Mouse (Mus musculus) kidney, postnatal 14 days (tissue): ENCODE data around the gene Vstm2l.

Experiments used
- DNase-seq: peaks from one replicate; pipeline ENCODE4 v3.0.0; 2022; ENCODE audit warnings: mixed read lengths

Vstm2l gene

DNA sequence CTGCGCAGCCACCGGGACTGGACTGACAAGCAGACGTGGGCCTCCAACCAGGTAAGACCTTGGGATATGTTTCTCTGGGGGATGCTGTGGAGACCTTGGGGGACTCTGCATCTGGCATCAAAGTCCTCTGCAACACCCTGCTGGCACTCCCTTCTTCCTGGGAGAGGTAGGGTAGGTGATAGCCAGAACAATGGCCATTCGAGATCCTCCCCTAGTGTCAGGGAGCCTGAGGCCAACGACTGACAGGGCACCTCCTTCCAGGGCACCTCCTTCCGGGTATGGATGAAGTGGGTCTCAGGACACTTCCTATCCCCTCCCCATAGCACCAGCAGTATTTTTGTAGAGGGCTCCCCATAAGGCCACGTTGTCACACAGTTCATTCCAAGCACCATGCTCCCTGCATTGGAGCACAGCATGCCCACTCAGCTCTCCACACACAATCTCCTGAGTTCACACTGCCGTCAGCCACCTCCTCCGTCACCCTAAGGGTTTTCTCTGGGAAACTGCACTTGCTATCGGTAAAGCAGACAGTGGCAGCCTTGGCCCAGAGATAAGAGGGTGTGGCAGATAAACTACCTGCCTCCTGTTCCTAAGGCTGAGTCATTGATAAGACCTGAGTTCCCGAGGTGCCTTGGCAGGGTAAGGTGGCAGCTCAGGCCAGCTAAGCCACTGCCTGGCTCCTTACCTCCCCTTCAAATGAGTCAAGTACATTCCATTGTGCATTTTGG, 21.2 kb downstream of the Vstm2l start:
- DNase-seq: no peak

DNA sequence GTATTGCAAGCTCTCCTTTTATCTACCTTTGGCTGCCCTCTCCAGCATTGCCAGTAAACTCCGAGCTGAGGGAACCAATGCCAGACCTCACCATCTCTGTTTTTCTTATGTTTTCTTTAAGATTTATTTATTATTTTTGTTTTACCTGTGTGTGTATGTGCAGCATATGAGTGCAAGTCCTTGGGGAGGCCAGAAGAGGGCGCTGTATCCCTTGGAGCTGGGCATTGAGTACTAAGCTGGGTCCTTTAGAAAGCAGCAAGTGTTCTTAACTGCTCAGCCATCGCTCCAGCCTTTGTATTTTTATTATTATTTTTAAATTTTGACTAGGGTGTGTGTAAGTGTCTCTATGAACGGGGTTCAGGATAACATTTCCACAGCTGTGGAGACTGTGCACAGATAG, 22.2 kb downstream of the Vstm2l start:
- DNase-seq: no peak

DNA sequence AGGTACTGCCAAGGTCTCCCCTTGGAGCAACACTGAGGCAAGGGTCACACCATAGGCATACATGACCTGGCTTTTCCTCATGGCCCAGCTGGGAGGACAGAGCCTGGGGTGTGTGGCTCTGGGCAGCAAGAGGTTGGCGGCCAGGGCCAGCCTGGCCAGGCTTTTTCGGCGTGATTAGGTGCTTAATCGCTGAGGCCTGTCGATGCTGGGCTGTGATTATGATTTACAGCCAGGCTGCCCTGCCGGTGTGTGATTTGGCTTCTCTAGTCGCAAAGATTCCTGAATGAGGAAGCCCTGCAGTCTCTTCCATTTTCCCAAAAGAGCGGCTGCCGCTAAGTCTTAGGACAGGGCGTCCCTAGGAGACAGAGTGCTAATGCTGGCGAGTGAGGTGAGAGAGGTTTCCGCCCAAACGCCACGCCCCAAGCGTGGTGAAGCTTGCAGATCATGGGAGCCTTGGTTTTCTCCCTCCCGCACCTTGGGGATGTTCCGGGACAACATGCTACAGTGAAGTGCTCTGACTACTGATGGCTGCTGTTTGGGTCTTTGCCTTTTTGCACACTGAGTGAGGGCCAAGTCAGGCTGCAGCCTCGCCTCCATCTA, 26.2 kb downstream of the Vstm2l start:
- no peak for DNase-seq

DNA sequence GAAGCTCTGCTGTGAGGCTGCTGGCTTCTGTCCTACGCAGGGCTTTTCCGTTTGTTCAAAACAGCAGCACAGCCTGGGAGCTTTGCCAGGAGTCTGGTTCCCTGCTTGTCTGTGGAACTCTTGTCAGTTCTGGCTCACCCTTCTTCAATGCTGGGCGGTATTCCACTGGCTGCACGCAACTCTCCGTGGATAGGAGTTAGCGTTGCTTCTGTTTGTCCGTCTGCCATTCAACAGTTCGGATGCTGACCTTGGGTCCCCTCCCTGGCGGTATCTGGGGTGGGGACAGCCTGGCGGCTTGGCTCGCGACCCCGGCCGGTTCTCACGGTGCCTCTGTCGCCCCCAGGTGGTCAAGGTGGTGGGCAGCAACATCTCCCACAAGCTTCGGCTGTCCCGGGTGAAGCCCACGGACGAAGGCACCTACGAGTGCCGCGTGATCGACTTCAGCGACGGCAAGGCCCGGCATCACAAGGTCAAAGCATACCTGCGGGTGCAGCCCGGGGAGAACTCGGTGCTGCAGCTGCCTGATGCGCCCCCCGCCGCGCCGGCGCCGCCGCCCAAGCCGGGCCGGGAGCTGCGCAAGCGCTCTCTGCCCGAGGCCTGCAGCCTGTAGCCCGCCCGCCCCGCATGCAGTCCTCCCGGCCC, 29.2 kb downstream of the Vstm2l start:
- DNase-seq: peak; percentile 89

DNA sequence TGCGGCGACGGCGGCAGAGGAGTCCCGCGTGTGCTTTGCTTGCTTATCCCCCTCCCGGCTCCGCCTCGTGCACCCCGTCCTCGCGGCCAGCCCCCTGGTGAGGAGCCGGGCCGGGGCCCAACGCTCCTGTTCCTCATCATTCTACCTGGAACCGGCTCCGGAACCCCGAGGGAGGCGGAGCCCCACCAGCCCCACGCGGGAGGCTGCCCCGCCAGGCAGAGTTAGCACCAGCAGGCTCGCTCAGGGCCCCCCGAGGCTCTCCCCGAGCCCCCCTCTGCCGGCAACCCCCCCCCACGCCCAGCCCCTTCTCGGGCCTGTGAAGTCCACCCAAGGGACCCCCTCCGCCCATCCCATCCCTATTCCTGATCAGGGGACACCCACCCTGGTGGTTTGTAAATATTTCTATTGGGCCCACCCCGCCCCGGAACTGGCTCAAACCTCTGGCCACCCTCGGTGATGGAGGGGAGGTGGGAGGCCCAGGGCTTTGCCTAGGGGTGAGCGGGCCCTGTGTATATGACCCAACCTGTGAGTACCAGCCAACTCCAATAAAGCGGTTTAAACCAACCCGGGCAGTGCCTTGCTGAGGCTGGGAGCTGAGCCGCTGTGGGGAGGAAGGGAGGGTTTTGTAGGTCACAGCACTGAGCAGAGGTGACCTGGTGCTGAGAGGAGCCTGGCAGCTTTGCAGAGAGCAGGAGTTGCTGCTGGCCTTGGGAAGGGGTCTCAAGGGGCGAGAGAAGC, 29.9 kb downstream of the Vstm2l start:
- DNase-seq: peak; percentile 57

DNA sequence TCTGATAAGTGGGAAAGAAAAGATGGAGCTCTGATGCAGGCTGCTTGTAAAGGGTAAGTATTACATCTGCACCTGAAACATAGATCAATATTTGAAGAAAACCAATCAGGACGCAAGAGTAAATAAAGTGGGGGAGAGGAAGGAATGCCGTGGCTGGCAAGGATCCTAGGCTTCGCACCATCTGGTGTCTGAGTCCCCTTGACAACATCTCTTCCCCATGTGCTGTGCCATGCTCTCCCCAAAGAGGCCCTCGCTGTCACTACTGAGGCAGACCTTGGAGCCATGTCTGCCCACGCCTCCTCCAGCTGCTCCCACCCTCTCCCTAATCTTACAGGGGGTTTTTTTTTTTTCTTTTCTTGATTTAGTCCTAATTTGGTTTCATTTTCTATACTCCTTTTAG, 39.5 kb downstream of the Vstm2l start:
- no peak for DNase-seq

DNA sequence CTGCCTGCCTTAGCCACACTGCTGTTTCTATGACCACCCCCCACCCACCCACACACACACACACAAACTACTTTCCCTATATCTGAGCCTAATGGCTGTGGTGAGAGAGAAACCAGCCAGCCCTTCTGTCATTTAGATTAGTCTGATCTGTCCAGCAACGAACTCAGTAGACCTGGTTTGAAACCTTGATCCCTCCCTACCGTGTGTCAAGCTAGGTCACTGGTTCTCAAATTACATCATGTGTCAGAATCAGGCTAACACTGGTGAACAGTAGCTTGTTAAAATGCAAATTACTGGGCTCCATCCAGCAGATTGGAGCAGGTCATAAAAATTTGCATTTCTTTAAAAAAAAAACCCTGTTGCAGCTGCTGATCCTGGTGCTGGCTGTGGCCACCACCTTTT, 43.3 kb downstream of the Vstm2l start:
- peak; percentile 21 for DNase-seq

DNA sequence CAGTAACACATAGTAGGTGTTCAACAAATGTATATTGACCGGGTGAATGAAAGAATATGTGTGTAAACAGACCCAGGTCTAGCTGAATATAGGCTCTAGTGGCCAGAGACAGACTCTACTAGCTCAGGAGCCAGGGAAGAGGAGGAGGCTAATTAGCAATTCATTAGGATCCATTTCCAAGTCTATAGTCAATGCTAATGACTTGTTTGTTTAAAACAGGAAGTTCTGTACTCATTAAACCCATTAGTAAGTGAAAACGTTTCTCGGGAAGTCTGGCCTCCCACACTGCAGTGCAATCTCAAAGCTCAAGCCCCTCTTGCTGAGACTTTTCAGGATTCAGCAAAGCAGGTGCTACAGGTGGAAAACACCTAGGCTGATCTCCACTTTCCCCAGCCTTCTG, 53.4 kb downstream of the Vstm2l start:
- DNase-seq: no peak

DNA sequence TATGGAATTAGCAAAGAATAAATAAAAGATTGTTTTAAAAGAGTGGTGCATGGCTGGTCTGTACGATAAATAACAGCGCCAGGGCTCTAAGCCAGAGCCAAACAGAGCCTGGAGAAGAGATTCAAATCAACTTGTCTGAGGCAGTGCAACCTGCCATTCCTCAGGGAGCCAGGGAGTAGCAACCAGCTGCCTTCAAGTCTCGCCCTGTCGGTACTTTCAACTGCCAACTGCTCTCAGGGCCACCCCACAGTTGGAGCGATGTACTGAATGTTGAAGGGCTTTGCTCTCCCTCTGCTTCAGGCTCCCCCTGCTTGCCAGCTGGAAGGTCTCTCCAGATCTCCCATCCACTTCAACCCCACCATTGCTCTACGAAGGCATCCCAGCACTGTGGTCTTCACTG, 55.7 kb downstream of the Vstm2l start:
- no peak for DNase-seq

DNA sequence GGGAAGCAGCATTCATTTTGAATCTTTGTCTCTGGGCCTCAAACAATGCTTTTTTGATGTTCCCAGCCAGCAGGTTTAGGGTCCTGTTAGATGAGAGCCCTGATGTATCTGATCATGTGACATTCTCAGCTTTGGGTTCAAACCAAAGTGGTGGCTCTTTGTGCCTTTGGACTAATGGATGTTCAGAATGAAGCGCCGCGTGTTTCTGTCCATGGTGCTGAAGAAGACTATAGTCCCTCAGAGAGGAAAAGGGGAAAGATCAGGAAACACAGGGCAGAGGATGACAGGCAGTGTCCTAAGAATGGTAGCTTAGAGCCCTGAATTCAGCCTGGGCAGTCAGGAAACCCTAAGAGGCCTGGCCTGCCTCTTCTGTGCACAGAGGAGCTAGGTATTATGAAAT, 56.2 kb downstream of the Vstm2l start:
- DNase-seq: peak; percentile 68

DNA sequence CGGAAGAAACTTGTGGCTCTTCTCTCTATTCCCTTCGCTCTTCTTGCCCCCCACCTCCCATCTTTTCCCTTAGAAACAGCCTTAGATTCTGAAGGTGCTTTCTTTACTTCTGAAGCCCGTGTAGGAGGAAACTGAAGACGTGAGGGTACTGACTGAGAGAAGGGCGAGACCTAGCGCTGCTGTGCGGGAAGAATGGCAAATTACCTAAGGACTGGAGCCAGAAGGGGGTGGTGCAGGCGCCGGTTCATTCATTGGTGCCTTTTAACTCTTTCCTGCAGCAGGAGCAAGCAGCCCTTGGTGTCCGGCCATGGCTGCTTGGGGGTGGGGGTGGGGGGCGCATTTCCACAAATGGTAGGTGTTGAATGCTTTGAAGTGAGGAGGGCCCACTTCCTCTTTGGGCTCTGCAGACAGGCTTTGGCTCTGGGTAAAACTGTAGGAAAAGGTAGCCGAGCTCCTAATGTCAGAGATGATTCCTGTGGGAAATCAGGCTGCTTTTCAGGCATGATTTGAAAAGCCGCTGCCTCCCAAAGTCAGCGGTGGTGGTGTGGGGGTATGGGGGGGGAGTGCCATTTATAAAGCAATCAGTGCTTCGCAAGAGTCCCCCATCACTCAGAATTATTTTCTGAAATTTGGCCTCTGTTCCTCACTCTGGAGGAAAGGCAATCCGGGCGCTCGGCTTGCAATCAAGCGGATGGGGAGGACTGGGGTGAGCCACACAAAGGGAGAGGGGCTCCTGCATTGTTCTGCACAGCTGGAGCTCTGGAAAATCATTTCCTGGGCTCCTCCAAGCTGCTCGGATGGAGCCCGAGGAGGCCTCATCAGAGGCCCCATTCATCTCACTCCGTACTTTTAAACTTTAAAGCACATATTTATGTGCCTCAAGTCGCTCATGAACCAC, 60.4 kb downstream of the Vstm2l start:
- DNase-seq: no peak

DNA sequence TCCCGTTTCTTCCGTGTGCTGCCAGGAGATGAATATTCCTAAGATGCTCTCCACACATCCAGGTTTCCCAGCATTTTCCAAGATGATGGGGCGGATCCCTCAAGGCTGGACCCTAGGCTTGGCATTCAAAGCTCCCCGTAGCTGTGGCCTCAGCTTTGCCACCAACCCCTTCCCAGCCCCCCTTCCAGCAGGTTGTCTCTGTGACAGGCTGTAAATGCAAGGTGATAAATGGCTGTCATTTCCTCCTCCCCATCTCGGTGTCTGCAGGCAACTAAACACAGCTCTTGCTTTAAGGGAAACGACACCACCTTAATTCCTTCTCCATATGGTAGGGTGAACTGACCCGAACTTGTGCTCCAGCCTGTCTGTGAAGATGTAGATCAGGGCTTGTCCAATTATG, 61.1 kb downstream of the Vstm2l start:
- no peak for DNase-seq

DNA sequence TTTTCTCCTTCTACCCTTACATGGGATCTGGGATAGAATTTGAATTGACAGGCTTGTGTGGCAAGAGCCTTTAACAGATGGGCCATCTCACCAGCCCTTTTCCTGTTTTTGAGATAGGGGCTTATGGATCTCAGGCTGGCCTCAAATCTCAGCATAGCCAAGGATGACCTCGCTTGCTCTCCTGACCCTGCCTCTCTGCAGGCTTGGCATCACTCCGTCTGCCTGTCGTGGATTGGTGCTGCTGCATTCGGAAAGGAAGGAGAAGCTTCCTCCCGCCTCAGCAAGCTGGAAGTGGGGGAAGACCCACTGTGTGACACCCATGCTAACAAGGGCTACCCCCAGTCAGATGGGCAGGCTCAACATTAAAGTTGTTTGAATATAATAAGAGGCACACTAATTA, 64.8 kb downstream of the Vstm2l start:
- DNase-seq: no peak

DNA sequence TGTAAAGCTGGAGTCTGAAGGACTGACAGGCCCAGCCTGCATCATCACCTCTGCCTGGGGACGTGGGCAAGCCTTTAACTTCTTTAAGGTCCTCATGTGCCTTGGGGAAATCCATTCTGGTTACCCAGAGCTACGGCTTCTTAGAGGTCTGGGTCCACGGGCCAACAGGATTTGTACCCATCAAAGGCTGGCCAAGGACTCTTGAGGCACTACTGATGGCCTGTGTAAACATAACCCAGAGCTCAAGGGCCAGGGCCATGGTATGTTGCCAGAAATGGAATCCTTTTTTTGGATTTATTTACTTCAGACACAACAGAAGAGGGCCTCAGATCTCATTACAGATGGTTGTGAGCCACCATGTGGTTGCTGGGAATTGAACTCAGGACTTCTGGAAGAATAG, 68.3 kb downstream of the Vstm2l start:
- no peak for DNase-seq

DNA sequence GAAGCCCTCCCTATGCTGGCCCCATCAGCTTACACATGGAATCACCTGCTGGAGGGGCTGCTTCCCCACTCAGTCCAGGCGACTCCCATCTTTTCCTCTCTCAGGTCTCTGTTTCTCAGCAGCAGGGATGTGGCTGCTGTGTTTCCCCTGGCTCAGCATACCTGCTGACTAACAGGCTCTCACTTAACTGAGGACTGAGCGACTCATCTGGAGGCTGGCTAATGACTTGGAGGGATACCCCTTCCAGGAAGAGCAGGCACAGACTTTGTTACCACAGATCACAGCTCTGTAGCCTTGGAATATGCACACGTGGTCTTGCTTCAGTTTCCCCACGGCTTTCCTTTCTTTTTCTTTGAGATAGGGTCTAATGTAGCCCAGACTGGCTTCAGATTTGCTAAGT, 68.8 kb downstream of the Vstm2l start:
- DNase-seq: no peak

DNA sequence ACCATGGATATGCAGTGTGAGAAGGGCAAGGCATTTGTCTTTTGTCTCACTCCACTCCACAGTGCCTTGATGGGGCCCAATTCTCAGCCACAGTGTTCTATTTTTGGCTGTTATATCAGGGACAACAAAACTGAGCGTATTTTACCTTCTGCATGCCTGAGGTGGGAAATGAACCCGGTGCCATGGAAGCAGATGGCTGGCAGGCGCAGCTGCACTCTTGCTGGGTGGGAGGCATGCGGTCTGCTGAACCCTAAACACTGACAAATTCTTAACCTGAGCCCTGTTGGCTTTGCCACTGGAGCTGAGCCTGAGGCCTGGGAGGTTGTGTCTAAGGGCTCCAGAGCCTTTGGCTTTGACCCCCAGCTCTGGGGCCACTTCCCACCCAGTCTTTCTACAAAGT, 71.2 kb downstream of the Vstm2l start:
- no peak for DNase-seq

DNA sequence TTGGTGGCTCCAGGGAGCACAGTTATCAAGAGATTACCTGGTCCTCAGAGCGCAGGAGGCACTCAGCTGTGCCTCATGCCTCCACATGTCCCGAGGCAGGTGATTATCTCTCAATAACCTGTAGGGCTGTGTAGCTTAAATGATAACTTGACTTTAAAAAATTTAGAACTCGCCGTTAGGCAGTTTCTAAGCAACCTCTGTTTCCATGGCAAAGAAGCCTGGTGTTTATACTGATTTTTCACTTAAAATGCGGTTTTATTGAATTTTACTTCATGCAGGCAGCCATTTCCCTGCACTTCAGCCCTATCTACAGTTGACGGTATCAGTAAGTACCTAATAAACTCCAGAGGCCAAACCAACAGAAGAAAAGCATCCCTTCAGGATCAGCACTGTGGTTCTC, 71.8 kb downstream of the Vstm2l start:
- DNase-seq: no peak

DNA sequence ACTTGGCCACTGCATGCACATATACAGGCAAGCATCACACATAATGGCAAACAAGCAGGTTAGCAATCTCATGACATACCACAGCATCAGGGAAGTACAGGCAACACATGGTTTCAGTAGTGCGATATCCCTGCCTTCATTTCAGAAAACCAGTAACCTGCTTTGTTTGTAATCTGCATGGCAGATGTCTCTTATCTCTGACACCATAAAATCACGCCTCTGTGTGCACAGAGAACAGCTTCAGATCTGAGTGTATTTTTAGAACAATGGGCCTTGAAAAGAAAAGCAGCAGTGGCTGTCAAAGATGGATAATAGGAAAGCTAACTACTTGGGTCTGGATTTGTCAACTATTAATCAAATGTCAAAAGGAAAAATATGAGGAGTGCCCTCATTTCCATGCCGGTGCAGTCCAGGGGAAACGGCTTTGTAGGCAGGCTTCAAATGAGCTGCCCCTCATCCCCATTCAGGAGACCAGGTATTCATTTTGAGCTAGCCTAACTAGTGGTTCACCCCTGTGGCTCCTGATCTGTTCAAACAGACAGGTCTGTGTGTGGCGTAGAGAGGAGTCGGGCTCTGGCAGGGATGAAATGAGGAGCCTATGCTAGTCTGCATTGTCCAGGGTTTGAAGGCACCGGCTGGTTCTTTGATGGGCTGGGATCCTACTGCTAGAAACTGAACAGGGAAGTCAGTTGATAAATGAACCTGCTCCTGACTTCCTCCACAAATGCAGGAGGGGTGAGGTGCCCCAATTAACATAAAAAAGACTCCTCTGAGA, 74.2 kb downstream of the Vstm2l start:
- DNase-seq: no peak

DNA sequence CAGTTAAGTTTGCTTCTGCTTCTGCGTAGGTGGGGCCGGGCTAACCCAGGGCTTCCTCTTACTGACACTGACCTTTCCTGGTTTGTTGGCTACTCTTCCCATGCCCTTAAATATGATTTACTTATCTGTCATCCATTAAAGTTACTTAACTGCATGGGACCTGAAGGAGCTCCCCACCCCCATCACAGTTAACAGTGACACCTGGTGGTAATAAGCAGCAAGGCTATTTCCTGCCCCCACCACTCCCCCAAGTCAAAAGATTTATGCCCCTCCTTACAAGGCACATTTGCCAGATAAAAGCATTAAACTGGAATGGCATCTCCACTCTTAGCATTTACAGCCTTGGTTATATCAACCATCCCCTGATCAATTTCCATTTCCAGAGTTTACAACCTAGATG, 75.5 kb downstream of the Vstm2l start:
- DNase-seq: peak; percentile 17

DNA sequence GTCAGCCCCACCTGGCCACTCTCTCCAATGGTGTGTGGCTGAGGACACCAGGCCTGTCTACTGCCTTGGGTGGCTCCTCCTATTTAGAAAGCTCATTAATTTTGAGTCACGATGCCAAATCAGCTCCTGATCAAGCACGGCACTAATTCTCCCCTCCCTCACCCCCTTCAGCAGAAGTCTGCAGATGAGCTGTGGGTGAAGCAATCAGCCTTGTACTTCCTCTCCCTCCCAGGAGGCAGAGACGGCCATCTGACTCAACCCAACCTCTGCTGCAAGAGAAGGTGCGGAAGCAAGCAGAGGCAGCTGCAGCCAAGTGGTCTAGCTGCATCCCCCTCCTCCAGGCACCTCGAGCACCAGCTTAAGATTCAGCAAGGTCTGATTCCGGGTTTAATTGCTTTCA, 76.6 kb downstream of the Vstm2l start:
- DNase-seq: no peak

DNA sequence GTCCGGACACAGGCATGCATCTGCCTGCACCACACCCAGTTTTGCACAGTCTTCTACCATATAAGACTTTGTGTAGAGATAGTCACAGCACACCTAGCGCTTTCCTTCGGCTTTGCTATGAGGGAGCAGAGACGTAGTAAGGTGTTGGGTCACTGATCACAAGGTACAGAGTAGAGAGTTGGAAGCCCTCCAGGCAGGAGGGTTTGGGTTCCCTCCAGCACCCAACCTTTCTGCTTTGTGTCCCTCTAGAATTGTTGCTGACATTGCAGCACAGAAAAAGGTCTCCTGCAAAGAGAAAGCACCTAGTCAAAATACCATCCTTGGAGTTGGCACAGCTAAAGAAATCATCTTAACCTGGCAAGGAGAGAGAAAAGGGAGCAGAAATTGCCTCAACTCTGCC, 78.0 kb downstream of the Vstm2l start:
- DNase-seq: peak; percentile 20
